10 mouse cellular contexts compared by ENCODE assay signal in the genomic region with DNA sequence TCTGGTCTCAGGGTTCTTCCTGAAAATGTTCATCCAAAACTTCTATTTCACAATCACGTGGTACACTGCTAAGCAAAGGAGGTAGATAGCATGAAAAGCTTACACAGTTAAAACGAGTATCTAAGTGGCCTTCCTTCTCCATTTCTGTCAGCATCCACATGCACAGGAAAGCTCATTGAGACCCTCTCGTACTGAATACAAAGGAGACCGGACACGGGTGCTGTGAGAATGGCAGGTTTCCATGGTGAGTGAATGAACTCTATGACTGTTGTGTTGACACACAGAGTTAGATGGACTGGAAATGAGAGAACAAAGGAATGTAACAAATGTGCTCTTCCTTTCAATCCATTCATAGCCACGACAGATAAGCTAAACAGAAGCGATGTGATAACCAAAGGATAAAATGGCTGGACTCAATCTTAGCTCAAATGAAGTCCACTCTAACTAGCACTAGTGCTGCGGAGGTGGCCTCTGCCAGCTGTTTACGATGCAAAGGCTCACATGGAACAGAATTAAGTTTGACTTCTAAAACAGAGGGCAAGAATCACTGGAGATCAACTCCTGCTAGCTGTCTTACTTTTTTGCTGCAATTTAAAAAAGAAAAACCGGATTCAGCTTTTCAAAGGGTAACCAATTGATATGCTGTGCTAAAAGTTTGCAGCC.
DNase-seq lines count a peak whose midpoint lies in the region; ATAC-seq and TF ChIP-seq lines count a peak whose summit lies in the region.
"Had no signal": no experiment of that assay in that cellular context is flagged by ENCODE, and none has a peak within 500 bp of the region (broad histone marks: within the 10 kb centered on the region; RNA-seq: fewer than 3 reads in every experiment).

No protein-coding gene starts in this region.

- no peak overlapping the region for H3K9ac ChIP-seq in heart, embryonic 11.5 days (ENCODE audit: low read depth, low read length)
- H3K9ac ChIP-seq in heart, adult 2 months (ENCODE audit: low read depth, low read length), result no peak overlapping the region
- no peak overlapping the region for H3K9ac ChIP-seq in hindbrain, embryonic 11.5 days (ENCODE audit: low read depth, low read length)
- no peak overlapping the region for H3K9ac ChIP-seq in midbrain, embryonic 14.5 days (replicated peaks; ENCODE audit: low read length)

- H3K27me3 ChIP-seq in heart, embryonic 11.5 days (ENCODE audit: control insufficient read depth, insufficient read depth, low read length), result no peaks in the 10 kb centered on the region
- H3K27me3 ChIP-seq in heart, adult 2 months (ENCODE audit: control insufficient read depth, insufficient read depth, low read length), result no peaks in the 10 kb centered on the region
- no peaks in the 10 kb centered on the region for H3K27me3 ChIP-seq in hindbrain, embryonic 11.5 days (ENCODE audit: control insufficient read depth, insufficient read depth, low read length)
- no peaks in the 10 kb centered on the region for H3K27me3 ChIP-seq in midbrain, embryonic 14.5 days (ENCODE audit: control insufficient read depth, insufficient read depth, low read length)

- intact Hi-C loops in heart, adult 2 months (cut with DNase I), result no loop called here

- H3K79me2 ChIP-seq in heart, adult 2 months (replicated peaks; ENCODE audit: control insufficient read depth, insufficient read depth, low read length), result no peaks in the 10 kb centered on the region

- TF ChIP-seq POLR2A in heart, adult 2 months (IDR thresholded peaks at IDR 0.05; ENCODE audit: insufficient read depth, low read depth, low read length), result no peak

- H3K4me1 ChIP-seq in heart, embryonic 11.5 days (ENCODE audit: control insufficient read depth, insufficient read depth, low read length), result peaks cover 23% of the 10 kb centered on the region
- H3K4me1 ChIP-seq in heart, adult 2 months (ENCODE audit: control insufficient read depth, insufficient read depth, low read length), result peaks cover 1% of the 10 kb centered on the region; the same call in 1 of the 2 replicates
- peaks cover 4% of the 10 kb centered on the region; the same call in 1 of the 2 replicates for H3K4me1 ChIP-seq in hindbrain, embryonic 11.5 days (replicated peaks; ENCODE audit: control insufficient read depth, insufficient read depth, low read length)
- H3K4me1 ChIP-seq in midbrain, embryonic 14.5 days (ENCODE audit: control insufficient read depth, insufficient read depth, low read length), result peaks cover 8% of the 10 kb centered on the region

- no peak for DNase-seq in heart, adult 2 months
- peak; percentile 81 for DNase-seq in embryo, embryonic 10.5 days (ENCODE audit: low spot score)
- DNase-seq in hindbrain, embryonic 11.5 days (ENCODE audit: low spot score), result peak; percentile 67
- peak; percentile 45 for DNase-seq in midbrain, embryonic 14.5 days
- no peak for DNase-seq in adrenal gland, postnatal 14 days
- no peak for DNase-seq in adrenal gland, adult 8-10 months
- no peak for DNase-seq in thymus, postnatal 25 days

- no peaks in the 10 kb centered on the region for H3K9me3 ChIP-seq in heart, embryonic 11.5 days (replicated peaks; ENCODE audit: control insufficient read depth, low read length)
- no peaks in the 10 kb centered on the region for H3K9me3 ChIP-seq in hindbrain, embryonic 11.5 days (ENCODE audit: control insufficient read depth, low read length)
- no peaks in the 10 kb centered on the region for H3K9me3 ChIP-seq in midbrain, embryonic 14.5 days (ENCODE audit: control insufficient read depth, low read length)
- H3K9me3 ChIP-seq: megakaryocyte, embryonic 14.5 days had no signal

- H3K27ac ChIP-seq in heart, embryonic 11.5 days (ENCODE audit: low read depth, low read length), result peak overlapping the region; percentile 54; the same call in 1 of the 2 replicates
- no peak overlapping the region for H3K27ac ChIP-seq in heart, adult 2 months
- peak overlapping the region; percentile 54; the same call in 1 of the 2 replicates for H3K27ac ChIP-seq in hindbrain, embryonic 11.5 days (ENCODE audit: low read depth, low read length)
- 0 out of 2 replicates have a peak overlapping the region, but pooled peaks have one; percentile 4 for H3K27ac ChIP-seq in midbrain, embryonic 14.5 days (replicated peaks; ENCODE audit: low read depth, low read length)

- no peak for ATAC-seq in heart, embryonic 11.5 days (replicated peaks; ENCODE audit: insufficient number of reproducible peaks, low FRiP score, low TSS enrichment)
- ATAC-seq in hindbrain, embryonic 11.5 days (ENCODE audit: low FRiP score), result peak; percentile 93
- no peak for ATAC-seq in midbrain, embryonic 14.5 days (ENCODE audit: low FRiP score, low TSS enrichment)
- ATAC-seq: intestine, embryonic 16.5 days had no signal

- no peak for TF ChIP-seq CTCF in heart, adult 2 months (IDR thresholded peaks at IDR 0.05)

- WGBS in heart, embryonic 11.5 days (ENCODE audit: insufficient replicate concordance), result 44% methylated on average over 10 of the region's 10 CpGs
- 50% methylated on average over 10 of the region's 10 CpGs for WGBS in heart, adult 2 months
- WGBS in hindbrain, embryonic 11.5 days, result 29% methylated on average over 10 of the region's 10 CpGs
- 11% methylated on average over 10 of the region's 10 CpGs for WGBS in midbrain, embryonic 14.5 days

- no peak for TF ChIP-seq EP300 in heart, adult 2 months (IDR thresholded peaks at IDR 0.05; ENCODE audit: insufficient read depth, low read depth, low read length)

- peak overlapping the region; percentile 27; the same call in 1 of the 2 replicates for H3K4me2 ChIP-seq in heart, embryonic 11.5 days
- H3K4me2 ChIP-seq in hindbrain, embryonic 11.5 days (replicated peaks; ENCODE audit: low read depth, low read length), result peak overlapping the region; percentile 20
- no peak overlapping the region; the same call in 1 of the 2 replicates for H3K4me2 ChIP-seq in midbrain, embryonic 14.5 days (ENCODE audit: low read length)

- H3K4me3 ChIP-seq in heart, embryonic 11.5 days (ENCODE audit: low read depth, low read length), result no peak overlapping the region
- H3K4me3 ChIP-seq in heart, adult 2 months, result no peak overlapping the region
- no peak overlapping the region for H3K4me3 ChIP-seq in hindbrain, embryonic 11.5 days (ENCODE audit: low read depth, low read length)
- no peak overlapping the region for H3K4me3 ChIP-seq in midbrain, embryonic 14.5 days (replicated peaks; ENCODE audit: low read depth, low read length)
- H3K4me3 ChIP-seq: megakaryocyte, embryonic 14.5 days had no signal

- no peaks in the 10 kb centered on the region for H3K36me3 ChIP-seq in heart, embryonic 11.5 days (ENCODE audit: control insufficient read depth, insufficient read depth, low read length)
- H3K36me3 ChIP-seq in heart, adult 2 months (ENCODE audit: control insufficient read depth, insufficient read depth, low read length), result no peaks in the 10 kb centered on the region
- no peaks in the 10 kb centered on the region for H3K36me3 ChIP-seq in hindbrain, embryonic 11.5 days (ENCODE audit: control insufficient read depth, insufficient read depth, low read length)
- no peaks in the 10 kb centered on the region for H3K36me3 ChIP-seq in midbrain, embryonic 14.5 days (ENCODE audit: control insufficient read depth, insufficient read depth, low read length)

Comparison
In these comparisons a context has a peak if more than half of its experiments do, and no peak if none do; other contexts are left out.
1. DNase-seq: peak in embryo, embryonic 10.5 days (single experiment), hindbrain, embryonic 11.5 days (single experiment) and midbrain, embryonic 14.5 days (single experiment); none in heart, adult 2 months (0 of 2), adrenal gland, postnatal 14 days (single experiment), adrenal gland, adult 8-10 months (single experiment) and thymus, postnatal 25 days (single experiment).